Mouse (Mus musculus) heart, embryonic 16.5 days (tissue): ENCODE results near the gene Hydin. TPM values are rescaled to one million over a fixed set of nuclear protein-coding genes. Genes with fewer than 3 reads are reported as not detected.
"Not testable (repeated sequence)": the region's sequence is repeated elsewhere in the genome, so short reads cannot be mapped to it uniquely, and the experiment has no call there.

Experiments used
- ATAC-seq: fragments of 200-750 bp; cut with Nextera tagmentation; replicated peaks from 2 replicates; pipeline ENCODE4 v1.8.0; 2017; ENCODE audit warnings: moderate number of reproducible peaks; ENCODE audit not compliant: insufficient read depth, low FRiP score; ENCODE audit errors: extremely low read depth
- H3K27ac ChIP-seq: fragments of 300-500 bp; sonication (generic); 2 replicates; pipeline ENCODE4 v1.5.1; 2014; ENCODE audit warnings: mild to moderate bottlenecking, low read length, control low read depth, moderate library complexity
- H3K27me3 ChIP-seq: fragments of 300-500 bp; sonication (generic); 2 replicates; pipeline ENCODE4 v1.6.1; 2014; ENCODE audit warnings: low read length, mixed read lengths; ENCODE audit not compliant: control insufficient read depth, insufficient read depth
- H3K36me3 ChIP-seq: fragments of 300-500 bp; sonication (generic); 2 replicates; pipeline ENCODE4 v1.6.1; 2014; ENCODE audit not compliant: control insufficient read depth, insufficient read depth
- H3K4me1 ChIP-seq: fragments of 300-500 bp; sonication (generic); 2 replicates; pipeline ENCODE4 v1.6.1; 2014; ENCODE audit warnings: low read length, mixed read lengths; ENCODE audit not compliant: control insufficient read depth, insufficient read depth
- H3K4me2 ChIP-seq: fragments of 300-500 bp; sonication (generic); 2 replicates; pipeline ENCODE4 v1.6.1; 2014; ENCODE audit warnings: low read depth, mild to moderate bottlenecking, control low read depth, low read length
- H3K4me3 ChIP-seq: fragments of 300-500 bp; sonication (generic); 2 replicates; pipeline ENCODE4 v1.5.1; 2014; ENCODE audit warnings: mild to moderate bottlenecking, control low read depth, low read length
- H3K9ac ChIP-seq: fragments of 300-500 bp; sonication (generic); 2 replicates; pipeline ENCODE4 v1.6.1; 2014; ENCODE audit warnings: low read length, control low read depth
- H3K9me3 ChIP-seq: fragments of 300-500 bp; sonication (generic); replicated peaks from 2 replicates; pipeline ENCODE4 v1.6.1; 2016; ENCODE audit warnings: low read length; ENCODE audit not compliant: control insufficient read depth
- WGBS: fragments of 180-500 bp; shearing (Covaris S2); extraction: QIAGEN DNeasy Blood & Tissue Kit; methylation state at CpG from one replicate; pipeline ENCODE4 v1.1.7; 2014; 5-methylcytosine and 5-hydroxymethylcytosine counted together
- polyA plus RNA-seq: library from polyadenylated mRNA; unstranded; fragments of >200 nt; fragmentation: Nextera tagmentation; extraction: Ambion mirVana; gene quantifications from 2 replicates; pipeline ENCODE4 v1.2.1, GENCODE M21; 2015

Hydin gene
- polyA plus RNA-seq, 1 experiment from 2014 or later: 0.11 TPM

DNA sequence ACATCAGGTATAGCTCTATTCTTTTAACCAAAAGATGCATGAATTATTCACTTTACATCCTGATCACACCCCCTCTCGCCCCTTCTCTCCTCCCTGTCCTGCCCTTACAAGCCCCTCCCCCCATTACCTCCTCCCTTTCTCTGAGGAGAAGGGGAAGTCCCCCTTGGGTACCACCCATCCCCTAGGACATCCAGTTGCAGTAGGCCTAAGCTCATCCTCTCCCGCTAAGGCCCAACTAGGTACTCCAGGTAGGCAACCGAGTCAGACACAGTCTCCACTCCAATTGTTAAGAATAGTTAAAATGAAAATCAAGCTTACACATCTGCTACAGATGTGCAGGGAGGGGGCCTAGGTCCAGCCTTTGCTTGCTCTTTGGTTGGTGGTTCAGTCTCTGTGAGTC, 83.9 kb downstream of the Hydin start:
- Histone ChIP-seq H3K4me3 (no peak overlapping the region), H3K27ac (no peak overlapping the region), H3K9me3 (no peaks in the 10 kb centered on the region), H3K4me2 (no peak overlapping the region), H3K9ac (no peak overlapping the region), H3K4me1 (no peaks in the 10 kb centered on the region), H3K36me3 (no peaks in the 10 kb centered on the region), H3K27me3 (no peaks in the 10 kb centered on the region)
- ATAC-seq: no peak
- whole genome bisulfite sequencing: 86% methylated on average over 3 of the region's 3 CpGs

GRCm38 (mm10) chr8:110351909-110352308, 85.1 kb downstream of the Hydin start:
- no peaks in the 10 kb centered on the region for H3K36me3 ChIP-seq
- no peaks in the 10 kb centered on the region for H3K27me3 ChIP-seq
- H3K4me1 ChIP-seq: no peaks in the 10 kb centered on the region
- H3K9me3 ChIP-seq: no peaks in the 10 kb centered on the region
- 75% methylated on average over 5 of the region's 5 CpGs for WGBS
- no peak overlapping the region for H3K4me3 ChIP-seq
- no peak overlapping the region for H3K27ac ChIP-seq
- no peak for ATAC-seq
- no peak overlapping the region for H3K9ac ChIP-seq
- H3K4me2 ChIP-seq: no peak overlapping the region

GRCm38 (mm10) chr8:110362975-110363374, 96.2 kb downstream of the Hydin start:
- WGBS: 71% methylated on average over 4 of the region's 4 CpGs
- Histone ChIP-seq H3K4me3 (no peak overlapping the region), H3K27me3 (no peaks in the 10 kb centered on the region), H3K36me3 (no peaks in the 10 kb centered on the region), H3K4me1 (no peaks in the 10 kb centered on the region), H3K4me2 (no peak overlapping the region), H3K27ac (no peak overlapping the region), H3K9ac (no peak overlapping the region), H3K9me3 (no peaks in the 10 kb centered on the region)
- no peak for ATAC-seq

- H3K36me3 ChIP-seq: no peaks in the 10 kb centered on the region
- no peak for ATAC-seq
- WGBS: 78% methylated on average over 13 of the region's 13 CpGs
Observed at GRCm38 (mm10) chr8:110372836-110373235, 106.1 kb downstream of the Hydin start.

DNA sequence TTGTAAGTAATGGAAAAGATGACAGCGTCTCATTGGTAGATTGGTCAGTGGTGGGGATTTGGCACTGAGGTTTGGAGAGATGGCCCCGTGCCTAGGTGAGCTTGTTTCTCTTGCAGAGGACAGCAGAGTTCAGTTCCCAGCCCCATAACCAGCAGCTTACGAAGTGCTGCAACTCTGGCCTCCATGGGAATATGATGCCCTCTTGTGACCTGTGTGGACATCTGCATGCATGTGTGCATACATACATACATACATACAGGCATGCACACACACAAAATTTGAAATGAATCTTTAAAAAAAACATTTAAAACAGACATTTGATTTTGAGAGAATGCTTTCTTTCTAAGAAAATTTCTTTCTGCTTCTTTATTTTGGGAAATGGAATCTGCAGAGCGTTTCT, 106.9 kb downstream of the Hydin start:
- Histone ChIP-seq H3K4me3 (no peak overlapping the region), H3K27me3 (no peaks in the 10 kb centered on the region), H3K4me2 (no peak overlapping the region), H3K27ac (no peak overlapping the region), H3K36me3 (no peaks in the 10 kb centered on the region), H3K4me1 (no peaks in the 10 kb centered on the region), H3K9me3 (no peaks in the 10 kb centered on the region), H3K9ac (no peak overlapping the region)
- WGBS: 78% methylated on average over 4 of the region's 4 CpGs
- no peak for ATAC-seq

More at GRCm38 (mm10) chr8:110372836-110373235, 106.1 kb downstream of the Hydin start:
- H3K9me3 ChIP-seq: no peaks in the 10 kb centered on the region
- H3K27me3 ChIP-seq: no peaks in the 10 kb centered on the region
- no peaks in the 10 kb centered on the region for H3K4me1 ChIP-seq
- H3K4me3 ChIP-seq: no peak overlapping the region
- no peak overlapping the region for H3K4me2 ChIP-seq
- no peak overlapping the region for H3K9ac ChIP-seq
- no peak overlapping the region for H3K27ac ChIP-seq

- Histone ChIP-seq H3K4me1 (no peaks in the 10 kb centered on the region), H3K27ac (no peak overlapping the region), H3K4me3 (no peak overlapping the region), H3K36me3 (no peaks in the 10 kb centered on the region), H3K4me2 (no peak overlapping the region), H3K9me3 (no peaks in the 10 kb centered on the region), H3K27me3 (no peaks in the 10 kb centered on the region), H3K9ac (no peak overlapping the region)
- WGBS: 57% methylated on average over 8 of the region's 8 CpGs
- ATAC-seq: no peak
Observed at GRCm38 (mm10) chr8:110382751-110383150, 116.0 kb downstream of the Hydin start.

- ATAC-seq, H3K27me3 ChIP-seq, H3K36me3 ChIP-seq, H3K4me1 ChIP-seq, H3K4me3 ChIP-seq, H3K27ac ChIP-seq, H3K9ac ChIP-seq, H3K9me3 ChIP-seq, H3K4me2 ChIP-seq: not testable (repeated sequence)
- 80% methylated on average over 6 of the region's 6 CpGs for WGBS
Observed at GRCm38 (mm10) chr8:110384632-110385031, 117.9 kb downstream of the Hydin start.

GRCm38 (mm10) chr8:110395656-110396055, 128.9 kb downstream of the Hydin start:
- no peak for ATAC-seq
- Histone ChIP-seq H3K4me3 (no peak overlapping the region), H3K4me2 (no peak overlapping the region), H3K36me3 (no peaks in the 10 kb centered on the region), H3K4me1 (no peaks in the 10 kb centered on the region), H3K9ac (no peak overlapping the region), H3K9me3 (no peaks in the 10 kb centered on the region), H3K27ac (no peak overlapping the region), H3K27me3 (no peaks in the 10 kb centered on the region)
- WGBS: 71% methylated on average over 4 of the region's 4 CpGs

- no peaks in the 10 kb centered on the region for H3K9me3 ChIP-seq
- H3K4me2 ChIP-seq: no peak overlapping the region
- no peak overlapping the region for H3K9ac ChIP-seq
- 80% methylated on average over 6 of the region's 6 CpGs for WGBS
- no peaks in the 10 kb centered on the region for H3K27me3 ChIP-seq
- no peak for ATAC-seq
- H3K4me3 ChIP-seq: no peak overlapping the region
- H3K27ac ChIP-seq: no peak overlapping the region
- H3K4me1 ChIP-seq: no peaks in the 10 kb centered on the region
- no peaks in the 10 kb centered on the region for H3K36me3 ChIP-seq
Observed at GRCm38 (mm10) chr8:110400536-110400935, 133.8 kb downstream of the Hydin start.

DNA sequence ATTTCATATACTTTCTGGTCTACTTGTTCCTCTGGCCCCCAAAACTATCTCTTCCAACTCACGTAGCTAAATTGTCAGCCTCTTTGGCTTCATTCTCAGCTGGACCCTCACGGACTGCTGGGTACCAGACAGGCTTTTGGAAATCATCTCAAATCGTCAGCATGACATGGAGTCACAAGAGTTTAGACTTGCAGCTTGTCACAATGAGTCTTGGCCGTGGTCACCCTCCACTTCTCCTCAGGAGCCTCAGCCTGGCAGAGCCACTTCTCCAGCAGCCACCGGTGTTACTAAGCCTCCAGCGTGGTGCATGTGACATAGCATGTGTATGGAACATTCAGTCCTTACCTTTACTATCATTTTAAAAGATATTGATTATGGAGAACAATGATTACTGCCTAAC, 135.5 kb downstream of the Hydin start:
- WGBS: 71% methylated on average over 6 of the region's 6 CpGs
- H3K9ac ChIP-seq: no peak overlapping the region
- no peak overlapping the region for H3K27ac ChIP-seq
- H3K36me3 ChIP-seq: no peaks in the 10 kb centered on the region
- no peak overlapping the region for H3K4me3 ChIP-seq
- H3K4me1 ChIP-seq: no peaks in the 10 kb centered on the region
- ATAC-seq: no peak
- H3K4me2 ChIP-seq: no peak overlapping the region
- H3K9me3 ChIP-seq: no peaks in the 10 kb centered on the region
- H3K27me3 ChIP-seq: no peaks in the 10 kb centered on the region
